Mouse (Mus musculus) liver, adult 2 months (tissue): ENCODE measurements around the gene Cngb1. TPM values are rescaled to one million over a fixed set of nuclear protein-coding genes. Genes with fewer than 3 reads are reported as not detected.

ENCODE experiments used
- DNase-seq: peaks from one replicate; pipeline ENCODE4 v3.0.0-alpha.2; 2011; ENCODE audit warnings: low read depth, low spot score; ENCODE audit errors: extremely low read depth
- H3K27ac ChIP-seq: fragments of 200-500 bp; replicated peaks from 2 replicates; pipeline ENCODE4 v1.5.1; 2012; ENCODE audit warnings: low read depth, mild to moderate bottlenecking, control low read depth, inconsistent platforms, low read length; ENCODE audit not compliant: insufficient read depth
- H3K27me3 ChIP-seq: fragments of 200-500 bp; 2 replicates; pipeline ENCODE4 v1.6.1; 2012; ENCODE audit warnings: mild to moderate bottlenecking, moderate library complexity, low read length, inconsistent platforms; ENCODE audit not compliant: control insufficient read depth, insufficient read depth
- H3K36me3 ChIP-seq: fragments of 200-500 bp; 2 replicates; pipeline ENCODE4 v1.6.1; 2012; ENCODE audit warnings: low read length, inconsistent platforms; ENCODE audit not compliant: control insufficient read depth, insufficient read depth
- H3K4me1 ChIP-seq: fragments of 200-500 bp; 2 replicates; pipeline ENCODE4 v1.6.1; 2011; ENCODE audit warnings: low read length; ENCODE audit not compliant: control insufficient read depth, insufficient read depth
- H3K4me3 ChIP-seq: fragments of 200-500 bp; 2 replicates; pipeline ENCODE4 v1.5.1; 2011; ENCODE audit warnings: low read depth, mild to moderate bottlenecking, control low read depth, low read length, moderate library complexity; ENCODE audit not compliant: insufficient read depth
- H3K79me2 ChIP-seq: fragments of 200-500 bp; 2 replicates; pipeline ENCODE4 v1.6.1; 2012; ENCODE audit warnings: inconsistent platforms, mild to moderate bottlenecking, low read length, moderate library complexity; ENCODE audit not compliant: control insufficient read depth, insufficient read depth
- H3K9ac ChIP-seq: fragments of 200-500 bp; 2 replicates; pipeline ENCODE4 v1.6.1; 2012; ENCODE audit warnings: low read depth, mild to moderate bottlenecking, control low read depth, inconsistent platforms, low read length
- CTCF ChIP-seq: fragments of 200-500 bp; IDR thresholded peaks from 2 replicates; pipeline ENCODE4 v1.5.1; 2011; ENCODE audit warnings: low read depth, low read length, control low read depth
- POLR2A ChIP-seq: fragments of 200-500 bp; IDR thresholded peaks from 2 replicates; pipeline ENCODE4 v1.6.1; 2011; ENCODE audit warnings: low read length, control low read depth; ENCODE audit not compliant: insufficient read depth; ENCODE audit errors: extremely low read depth
- WGBS: fragments of 180-500 bp; shearing (Covaris S2); methylation state at CpG from one replicate; pipeline ENCODE4 v1.1.7; 2018; 5-methylcytosine and 5-hydroxymethylcytosine counted together
- polyA plus RNA-seq: library from polyadenylated mRNA; depleted of rRNA; stranded (reverse); fragments of >200 nt; gene quantifications from 2 replicates; pipeline ENCODE4 v1.2.3, GENCODE M21; 2012
- total RNA-seq: library from RNA; depleted of rRNA; stranded (reverse); fragments of >200 nt; gene quantifications from 2 replicates; pipeline ENCODE4 v1.2.3, GENCODE M21; 2014

The Cngb1 gene
- total and polyA plus RNA-seq, 2 experiments = under 0.01 to 0.39 TPM

DNA sequence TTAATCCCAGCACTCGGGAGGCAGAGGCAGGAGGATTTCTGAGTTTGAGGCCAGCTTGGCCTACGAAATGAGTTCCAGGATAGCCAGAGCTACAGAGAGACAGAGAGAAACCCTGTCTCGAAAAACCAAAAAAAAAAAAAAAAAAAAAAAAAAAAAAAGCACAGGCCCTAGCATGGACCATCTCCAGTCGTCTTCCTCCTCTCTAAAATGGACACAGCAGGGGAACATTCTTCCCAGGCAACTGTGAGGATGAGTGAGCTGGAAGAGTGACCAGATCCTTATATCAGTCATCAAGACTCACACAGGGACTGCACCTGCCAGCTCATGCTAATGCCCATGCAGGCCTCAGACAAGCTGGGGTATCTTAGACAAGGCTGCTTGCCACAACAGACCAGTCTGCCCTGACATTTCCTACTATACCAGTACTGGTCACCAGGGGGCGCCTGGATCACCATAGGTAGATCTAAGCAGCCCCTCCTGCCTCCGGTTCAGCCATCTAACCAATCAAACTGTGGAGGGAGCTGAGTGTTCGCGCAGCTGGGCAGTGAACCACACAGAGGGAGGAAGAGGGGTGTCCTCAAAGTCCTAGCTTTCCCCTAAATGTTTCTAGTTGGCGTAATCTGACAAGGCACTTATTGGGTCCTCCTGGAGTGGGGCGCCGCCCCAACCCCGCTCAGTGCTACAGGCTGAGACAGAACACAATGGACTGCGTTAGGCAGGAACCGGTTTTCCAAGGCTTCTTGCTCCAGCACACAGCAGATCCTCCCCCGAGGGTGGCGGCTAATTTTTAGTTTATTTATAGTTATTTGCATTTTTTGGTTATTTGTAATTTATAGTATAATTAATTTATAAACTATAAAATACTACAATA, 51.6 kb downstream of the Cngb1 start:
- TF ChIP-seq POLR2A (no peak), CTCF (peak; percentile 82)
- Histone ChIP-seq H3K27me3 (no peaks in the 10 kb centered on the region), H3K4me1 (peaks cover 2% of the 10 kb centered on the region; the same call in 1 of the 2 replicates), H3K79me2 (no peaks in the 10 kb centered on the region), H3K27ac (no peak overlapping the region), H3K9ac (peak overlapping the region; percentile 12; the same call in 1 of the 2 replicates), H3K4me3 (peak overlapping the region; percentile 40; the same call in 1 of the 2 replicates), H3K36me3 (no peaks in the 10 kb centered on the region)
- WGBS = 23% methylated on average over 16 of the region's 16 CpGs
- peak; percentile 79 for DNase-seq

DNA sequence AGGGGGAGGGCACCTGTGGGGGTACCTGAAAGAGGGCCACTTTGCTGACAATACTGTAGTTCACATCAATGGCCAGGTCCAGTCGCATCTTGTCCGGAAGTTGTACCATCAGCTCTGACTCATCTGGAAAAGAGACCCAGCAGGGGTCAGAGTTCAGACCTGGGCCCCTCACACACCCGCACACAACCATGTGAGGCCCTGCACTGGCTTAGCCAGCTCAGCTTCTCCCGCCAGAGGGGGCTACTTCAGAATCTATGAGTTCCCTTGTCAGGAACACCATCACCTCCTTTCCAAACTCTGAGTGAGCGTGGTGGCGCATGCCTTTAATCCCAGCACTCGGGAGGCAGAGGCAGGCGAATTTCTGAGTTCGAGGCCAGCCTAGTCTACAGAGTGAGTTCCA, 54.3 kb downstream of the Cngb1 start:
- WGBS = 66% methylated on average over 9 of the region's 9 CpGs
- H3K36me3 ChIP-seq = no peaks in the 10 kb centered on the region
- no peak overlapping the region for H3K27ac ChIP-seq
- no peak overlapping the region for H3K4me3 ChIP-seq
- H3K4me1 ChIP-seq = peaks cover 2% of the 10 kb centered on the region; the same call in 1 of the 2 replicates
- H3K27me3 ChIP-seq = no peaks in the 10 kb centered on the region
- H3K79me2 ChIP-seq = no peaks in the 10 kb centered on the region
- H3K9ac ChIP-seq = no peak overlapping the region
- TF ChIP-seq POLR2A (no peak), CTCF (no peak)
- no peak for DNase-seq

DNA sequence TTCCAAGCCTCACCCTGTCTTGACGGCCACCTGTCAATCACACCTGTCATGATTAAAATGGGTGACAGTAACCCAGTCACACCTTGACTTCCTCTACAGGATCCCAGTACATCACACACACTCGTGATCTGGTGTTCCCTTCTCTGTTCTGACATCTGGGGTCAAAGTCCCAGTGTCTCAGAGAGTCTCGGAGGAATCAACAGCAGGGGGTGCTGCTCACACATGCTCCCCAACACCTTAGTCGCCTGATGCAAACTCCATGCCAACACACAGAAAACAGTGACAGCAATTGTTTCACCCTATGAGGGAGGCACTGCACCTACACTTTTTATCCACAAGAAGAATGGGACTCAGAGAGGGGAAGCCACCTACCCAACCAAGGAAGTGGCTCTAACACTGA, 56.5 kb downstream of the Cngb1 start:
- Histone ChIP-seq H3K36me3 (no peaks in the 10 kb centered on the region), H3K4me1 (no peaks in the 10 kb centered on the region), H3K79me2 (no peaks in the 10 kb centered on the region), H3K9ac (no peak overlapping the region), H3K27ac (no peak overlapping the region), H3K27me3 (no peaks in the 10 kb centered on the region), H3K4me3 (no peak overlapping the region)
- peak; percentile 17 for DNase-seq
- WGBS = 47% methylated on average over 4 of the region's 4 CpGs
- TF ChIP-seq POLR2A = no peak
- peak; percentile 21; the same call in 1 of the 2 replicates for TF ChIP-seq CTCF

DNA sequence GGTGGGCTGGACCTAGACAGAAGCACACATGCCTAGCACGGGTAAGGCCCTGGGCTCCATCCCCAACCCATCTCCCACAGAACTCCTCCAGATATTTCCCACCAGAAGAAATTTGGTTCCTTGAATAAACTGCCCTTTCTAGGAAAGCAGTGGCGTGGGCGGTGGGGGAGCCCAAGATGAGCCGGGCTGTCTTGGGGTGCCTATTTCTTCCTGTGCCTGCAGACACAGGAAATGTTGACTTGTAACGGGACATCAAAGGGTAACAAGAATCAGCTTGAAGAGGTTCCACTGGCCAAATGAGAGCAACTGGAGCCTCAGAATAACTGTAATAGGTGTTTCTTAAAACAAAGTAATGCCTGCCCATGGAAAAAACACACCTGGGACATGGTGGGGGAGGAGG, 59.1 kb downstream of the Cngb1 start:
- 86% methylated on average over 5 of the region's 5 CpGs for WGBS
- Histone ChIP-seq H3K79me2 (no peaks in the 10 kb centered on the region), H3K36me3 (no peaks in the 10 kb centered on the region), H3K27ac (no peak overlapping the region), H3K4me3 (no peak overlapping the region), H3K4me1 (no peaks in the 10 kb centered on the region), H3K27me3 (no peaks in the 10 kb centered on the region), H3K9ac (no peak overlapping the region)
- no peak for DNase-seq
- no peak for TF ChIP-seq POLR2A

DNA sequence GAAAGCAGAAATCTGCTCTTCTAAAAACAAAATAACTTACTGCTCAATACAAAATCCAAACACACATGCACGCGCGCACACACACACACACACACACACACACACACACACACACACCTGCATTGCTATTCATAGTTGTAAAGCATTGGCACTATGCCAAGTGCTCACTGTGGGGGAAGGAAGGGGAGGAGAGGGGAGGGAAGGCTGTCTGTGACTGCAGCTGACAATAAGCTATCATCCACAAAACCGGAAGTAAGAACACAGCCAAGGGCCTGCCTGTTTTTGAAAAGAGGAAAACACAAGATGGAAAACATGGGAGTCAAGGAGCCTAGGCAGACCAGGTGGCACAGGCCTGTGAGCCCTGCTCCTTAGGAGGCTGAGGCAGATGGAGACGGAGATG, 61.2 kb downstream of the Cngb1 start:
- Histone ChIP-seq H3K27me3 (no peaks in the 10 kb centered on the region), H3K79me2 (no peaks in the 10 kb centered on the region), H3K4me1 (no peaks in the 10 kb centered on the region), H3K4me3 (no peak overlapping the region), H3K36me3 (no peaks in the 10 kb centered on the region), H3K27ac (no peak overlapping the region), H3K9ac (no peak overlapping the region)
- no peak for DNase-seq
- TF ChIP-seq CTCF (no peak), POLR2A (no peak)
- 69% methylated on average over 5 of the region's 5 CpGs for WGBS

DNA sequence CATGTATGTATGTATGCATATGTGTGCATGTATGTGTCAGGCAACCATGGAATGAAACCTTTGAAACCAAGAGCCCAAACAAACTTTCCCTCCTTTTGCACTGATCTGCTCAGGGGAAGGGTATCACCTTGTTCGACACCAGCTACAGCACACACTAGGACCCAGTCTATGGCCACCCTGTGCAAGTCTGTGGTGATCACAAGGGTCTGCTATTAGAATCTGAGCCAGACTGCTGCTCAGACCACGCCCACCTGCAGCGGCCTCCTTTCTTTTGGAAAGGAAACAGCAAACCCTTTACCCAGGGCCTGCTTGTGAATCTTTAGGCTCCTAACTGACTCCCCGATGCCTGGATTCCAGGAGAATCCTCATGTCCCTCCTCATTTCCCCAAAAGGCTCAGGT, 62.5 kb downstream of the Cngb1 start:
- 91% methylated on average over 4 of the region's 4 CpGs for WGBS
- Histone ChIP-seq H3K4me3 (no peak overlapping the region), H3K27me3 (no peaks in the 10 kb centered on the region), H3K79me2 (no peaks in the 10 kb centered on the region), H3K36me3 (no peaks in the 10 kb centered on the region), H3K4me1 (no peaks in the 10 kb centered on the region), H3K9ac (no peak overlapping the region), H3K27ac (no peak overlapping the region)
- DNase-seq = no peak
- TF ChIP-seq POLR2A (no peak), CTCF (no peak)
